Mouse (Mus musculus) B cell, adult 2 months (primary cell): ENCODE data around the gene Tmem205.

Experiments used
- DNase-seq, 2 experiments: peaks; one replicate each; pipeline ENCODE4 v3.0.0; 2022

The Tmem205 gene

GRCm38 (mm10) chr9:21943638-21944037, 16.3 kb upstream of the Tmem205 start:
- DNase-seq: no peak

- no peak for DNase-seq
These were observed 15.7 kb upstream of the Tmem205 start for GRCm38 (mm10) chr9:21943046-21943445.

GRCm38 (mm10) chr9:21938234-21938855, 11.0 kb upstream of the Tmem205 start:
- no peak for DNase-seq

- DNase-seq: no peak
These were observed 10.4 kb upstream of the Tmem205 start for GRCm38 (mm10) chr9:21937711-21938175.

GRCm38 (mm10) chr9:21936692-21937570, 9.6 kb upstream of the Tmem205 start, which contains the start of gene Plppr2:
Gene Plppr2, plus strand, starts transcription at chr9:21937033.
- DNase-seq: peak; percentile 95 to 97

GRCm38 (mm10) chr9:21935466-21936131, 8.2 kb upstream of the Tmem205 start:
- DNase-seq: no peak

GRCm38 (mm10) chr9:21934021-21934420, 6.7 kb upstream of the Tmem205 start:
- DNase-seq: no peak

- DNase-seq: no peak
These were observed 5.2 kb upstream of the Tmem205 start for GRCm38 (mm10) chr9:21932445-21933137.

GRCm38 (mm10) chr9:21932006-21932405, 4.7 kb upstream of the Tmem205 start:
- DNase-seq: no peak

- DNase-seq: no peak
These were observed 1.9 kb upstream of the Tmem205 start for GRCm38 (mm10) chr9:21929208-21929607.

GRCm38 (mm10) chr9:21926784-21927183, 572 bp downstream of the Tmem205 start:
- no peak for DNase-seq

- no peak for DNase-seq
These were observed 1.2 kb downstream of the Tmem205 start for GRCm38 (mm10) chr9:21926155-21926554.

- no peak for DNase-seq
These were observed 1.9 kb downstream of the Tmem205 start for GRCm38 (mm10) chr9:21925506-21925905.

GRCm38 (mm10) chr9:21925034-21925433, 2.3 kb downstream of the Tmem205 start:
- no peak for DNase-seq

- no peak for DNase-seq
These were observed 3.3 kb downstream of the Tmem205 start for GRCm38 (mm10) chr9:21924099-21924493.

- no peak for DNase-seq
These were observed 3.8 kb downstream of the Tmem205 start for GRCm38 (mm10) chr9:21923490-21924098.

GRCm38 (mm10) chr9:21923036-21923435, 4.3 kb downstream of the Tmem205 start:
- DNase-seq: no peak

- DNase-seq: no peak
These were observed 8.5 kb downstream of the Tmem205 start for GRCm38 (mm10) chr9:21918692-21919384.

- DNase-seq: peak; percentile 94
These were observed 9.2 kb downstream of the Tmem205 start, which contains the start of gene Rab3d for GRCm38 (mm10) chr9:21918035-21918592. Gene Rab3d, minus strand, starts transcription at chr9:21918192.

GRCm38 (mm10) chr9:21917493-21918034, 9.8 kb downstream of the Tmem205 start:
- DNase-seq: no peak
